Mouse (Mus musculus) megakaryocyte, embryonic 14.5 days (primary cell): ENCODE measurements at regions not wholly inside any gene's neighbourhood (a gene's known extent, or its start where the extent isn't known, plus 50 kb on each side); places are given as distances from the start of the nearest gene placed in this dataset.

Source experiments
- FLI1 ChIP-seq: IDR thresholded peaks from 2 replicates; pipeline ENCODE4 v1.6.1; 2012; ENCODE audit warnings: low read length, inconsistent platforms, mixed read lengths
- GATA1 ChIP-seq: IDR thresholded peaks from 3 replicates; pipeline ENCODE4 v1.6.1; 2012; ENCODE audit warnings: mixed read lengths, low read length, inconsistent platforms, borderline replicate concordance

GRCm38 (mm10) chr13:84368225-84368624 is 146.1 kb downstream of the Tmem161b start:
- TF ChIP-seq GATA1 (no peak), FLI1 (no peak)
